Mouse (Mus musculus) myocyte (in vitro differentiated cells): Measurements from ENCODE around the gene Tmem234. TPM values are rescaled to one million over a fixed set of nuclear protein-coding genes. Genes with fewer than 3 reads are reported as not detected.

Experiments used
- H3K27me3 ChIP-seq: one replicate; pipeline ENCODE4 v1.6.1; 2011; ENCODE audit not compliant: control insufficient read depth, insufficient read depth, insufficient read length
- H3K36me3 ChIP-seq: one replicate; pipeline ENCODE4 v1.6.1; 2011; ENCODE audit not compliant: control insufficient read depth, insufficient read depth
- H3K4me2 ChIP-seq: one replicate; pipeline ENCODE4 v1.6.1; 2011; ENCODE audit warnings: low read depth, control low read depth
- H3K4me3 ChIP-seq: one replicate; pipeline ENCODE4 v1.5.1; 2011; ENCODE audit warnings: mild to moderate bottlenecking, control low read depth, moderate library complexity
- H3K79me2 ChIP-seq: one replicate; pipeline ENCODE4 v1.6.1; 2011; ENCODE audit not compliant: control insufficient read depth, insufficient read depth
- H3ac ChIP-seq: one replicate; pipeline ENCODE4 v1.6.1; 2011; ENCODE audit not compliant: control insufficient read depth, insufficient read length
- CEBPB ChIP-seq: IDR thresholded peaks from 2 replicates; pipeline ENCODE4 v1.6.1; 2011; ENCODE audit warnings: mild to moderate bottlenecking, moderate library complexity; ENCODE audit not compliant: poor library complexity, insufficient read depth, severe bottlenecking
- E2F4 ChIP-seq: IDR thresholded peaks from one replicate; pipeline ENCODE4 v1.6.1; 2011; ENCODE audit warnings: mild to moderate bottlenecking, control low read depth, moderate library complexity; ENCODE audit not compliant: insufficient read depth
- MAX ChIP-seq: IDR thresholded peaks from one replicate; pipeline ENCODE4 v1.6.1; 2011; ENCODE audit warnings: low read depth, mild to moderate bottlenecking, control low read depth
- MYOD1 ChIP-seq, 3 experiments: IDR thresholded peaks; one replicate each; pipeline ENCODE4 v1.6.1; 2011; ENCODE audit warnings: control low read depth in 2 of 3, low read depth in 2 of 3, mild to moderate bottlenecking in 2 of 3, moderate library complexity in 1 of 3; ENCODE audit not compliant: insufficient read length in 2 of 3, control insufficient read depth in 1 of 3
- MYOG ChIP-seq, 3 experiments: IDR thresholded peaks; one replicate each; pipeline ENCODE4 v1.6.1; 2011; ENCODE audit warnings: control low read depth in 2 of 3, low read depth in 2 of 3, mild to moderate bottlenecking in 2 of 3; ENCODE audit not compliant: insufficient read length in 2 of 3, control insufficient read depth in 1 of 3, insufficient read depth in 1 of 3
- POLR2A ChIP-seq: IDR thresholded peaks from one replicate; pipeline ENCODE4 v1.6.1; 2011; ENCODE audit warnings: low read depth, mild to moderate bottlenecking, control low read depth, moderate library complexity; ENCODE audit not compliant: insufficient read length
- POLR2AphosphoS2 ChIP-seq: IDR thresholded peaks from one replicate; pipeline ENCODE4 v1.6.1; 2011; ENCODE audit warnings: low read depth, control low read depth; ENCODE audit not compliant: insufficient read length
- REST ChIP-seq: IDR thresholded peaks from one replicate; pipeline ENCODE4 v1.6.1; 2011; ENCODE audit warnings: mild to moderate bottlenecking, control low read depth, moderate library complexity; ENCODE audit not compliant: insufficient read depth, insufficient read length
- SRF ChIP-seq: IDR thresholded peaks from one replicate; pipeline ENCODE4 v1.6.1; 2011; ENCODE audit warnings: low read depth; ENCODE audit not compliant: control insufficient read depth, insufficient read length
- TCF12 ChIP-seq: IDR thresholded peaks from one replicate; pipeline ENCODE4 v1.6.1; 2011; ENCODE audit warnings: mild to moderate bottlenecking, control low read depth; ENCODE audit not compliant: poor library complexity, insufficient read depth, severe bottlenecking
- TCF3 ChIP-seq: IDR thresholded peaks from one replicate; pipeline ENCODE4 v1.6.1; 2011; ENCODE audit warnings: low read depth, control low read depth; ENCODE audit not compliant: insufficient read length
- USF1 ChIP-seq: IDR thresholded peaks from one replicate; pipeline ENCODE4 v1.6.1; 2011; ENCODE audit warnings: low read depth, mild to moderate bottlenecking, control low read depth, moderate library complexity
- polyA plus RNA-seq: library from polyadenylated mRNA; unstranded; fragments of >200 nt; fragmentation: generic; extraction: Trizol; gene quantifications from one replicate; pipeline ENCODE4 v1.2.1, GENCODE M21; 2012; ENCODE audit warnings: missing spikeins

The Tmem234 gene
- polyA plus RNA-seq, 1 experiment: 220 TPM

- no peak for TF ChIP-seq USF1
- no peak for TF ChIP-seq CEBPB
- no peak for TF ChIP-seq REST
- no peak for TF ChIP-seq TCF3
- no peak for TF ChIP-seq E2F4
- TF ChIP-seq TCF12: no peak
- TF ChIP-seq MYOD1 (IDR thresholded peaks at IDR 0.05; ENCODE audit: control insufficient read depth in 1 of 3, insufficient read length in 2 of 3, low read depth in 2 of 3): no peak
- no peak for TF ChIP-seq MAX
- peak; percentile 81 for TF ChIP-seq POLR2A
- TF ChIP-seq MYOG (IDR thresholded peaks at IDR 0.05; ENCODE audit: control insufficient read depth in 1 of 3, insufficient read depth in 1 of 3, insufficient read length in 2 of 3, low read depth in 2 of 3): no peak
- TF ChIP-seq SRF: no peak
- peak; percentile 83 for TF ChIP-seq POLR2AphosphoS2
- H3K4me2 ChIP-seq: peak overlapping the region; percentile 87
- H3ac ChIP-seq: no peak overlapping the region
- H3K4me3 ChIP-seq: peak overlapping the region; percentile 50
- no peaks in the 10 kb centered on the region for H3K27me3 ChIP-seq
- no peaks in the 10 kb centered on the region for H3K36me3 ChIP-seq
- no peaks in the 10 kb centered on the region for H3K79me2 ChIP-seq
Observed at GRCm38 (mm10) chr4:129556532-129557223, 43.8 kb upstream of the Tmem234 start.

- Histone ChIP-seq H3K4me2 (peak overlapping the region; percentile 87), H3K27me3 (no peaks in the 10 kb centered on the region), H3ac (no peak overlapping the region), H3K79me2 (no peaks in the 10 kb centered on the region), H3K36me3 (no peaks in the 10 kb centered on the region), H3K4me3 (peak overlapping the region; percentile 50)
- no peak for TF ChIP-seq POLR2A
- no peak for TF ChIP-seq POLR2AphosphoS2
- no peak for TF ChIP-seq TCF3
- no peak for TF ChIP-seq CEBPB
- TF ChIP-seq MYOD1 (IDR thresholded peaks at IDR 0.05; ENCODE audit: control insufficient read depth in 1 of 3, insufficient read length in 2 of 3, low read depth in 2 of 3): no peak
- TF ChIP-seq TCF12: no peak
- no peak for TF ChIP-seq SRF
- TF ChIP-seq REST: no peak
- no peak for TF ChIP-seq USF1
Observed at GRCm38 (mm10) chr4:129557256-129557808, 43.1 kb upstream of the Tmem234 start.

GRCm38 (mm10) chr4:129558321-129558955 lies 42.0 kb upstream of the Tmem234 start:
- no peaks in the 10 kb centered on the region for H3K36me3 ChIP-seq
- TF ChIP-seq TCF12: no peak
- no peak for TF ChIP-seq MYOD1 (IDR thresholded peaks at IDR 0.05; ENCODE audit: control insufficient read depth in 1 of 3, insufficient read length in 2 of 3, low read depth in 2 of 3)
- no peak for TF ChIP-seq CEBPB
- no peaks in the 10 kb centered on the region for H3K79me2 ChIP-seq
- no peaks in the 10 kb centered on the region for H3K27me3 ChIP-seq
- no peak overlapping the region for H3ac ChIP-seq
- H3K4me3 ChIP-seq: no peak overlapping the region
- H3K4me2 ChIP-seq: no peak overlapping the region

GRCm38 (mm10) chr4:129561184-129561583 lies 39.3 kb upstream of the Tmem234 start:
- no peaks in the 10 kb centered on the region for H3K27me3 ChIP-seq
- H3K4me2 ChIP-seq: no peak overlapping the region
- TF ChIP-seq MAX: no peak
- no peak for TF ChIP-seq SRF
- no peak for TF ChIP-seq CEBPB
- TF ChIP-seq MYOD1 (IDR thresholded peaks at IDR 0.05; ENCODE audit: control insufficient read depth in 1 of 3, insufficient read length in 2 of 3, low read depth in 2 of 3): no peak
- H3K36me3 ChIP-seq: no peaks in the 10 kb centered on the region
- H3K4me3 ChIP-seq: no peak overlapping the region
- no peaks in the 10 kb centered on the region for H3K79me2 ChIP-seq
- no peak overlapping the region for H3ac ChIP-seq

GRCm38 (mm10) chr4:129563718-129564117 lies 36.8 kb upstream of the Tmem234 start:
- no peaks in the 10 kb centered on the region for H3K27me3 ChIP-seq
- H3K4me2 ChIP-seq: no peak overlapping the region
- no peak overlapping the region for H3ac ChIP-seq
- no peak overlapping the region for H3K4me3 ChIP-seq
- H3K36me3 ChIP-seq: no peaks in the 10 kb centered on the region
- TF ChIP-seq MYOD1 (IDR thresholded peaks at IDR 0.05; ENCODE audit: control insufficient read depth in 1 of 3, insufficient read length in 2 of 3, low read depth in 2 of 3) (no peak), SRF (no peak), USF1 (no peak), POLR2AphosphoS2 (no peak), MAX (no peak), MYOG (IDR thresholded peaks at IDR 0.05; ENCODE audit: control insufficient read depth in 1 of 3, insufficient read depth in 1 of 3, insufficient read length in 2 of 3, low read depth in 2 of 3) (no peak), E2F4 (no peak), TCF3 (no peak), REST (no peak), TCF12 (no peak), POLR2A (no peak), CEBPB (no peak)
- no peaks in the 10 kb centered on the region for H3K79me2 ChIP-seq
